Mouse (Mus musculus): ENCODE results near the gene Sdhaf1. TPM values are rescaled to one million over a fixed set of nuclear protein-coding genes. Genes with fewer than 3 reads are reported as not detected.

Gene Sdhaf1
- polyA plus RNA-seq, 1 experiment from 2014 or later = 23.1 TPM

DNA sequence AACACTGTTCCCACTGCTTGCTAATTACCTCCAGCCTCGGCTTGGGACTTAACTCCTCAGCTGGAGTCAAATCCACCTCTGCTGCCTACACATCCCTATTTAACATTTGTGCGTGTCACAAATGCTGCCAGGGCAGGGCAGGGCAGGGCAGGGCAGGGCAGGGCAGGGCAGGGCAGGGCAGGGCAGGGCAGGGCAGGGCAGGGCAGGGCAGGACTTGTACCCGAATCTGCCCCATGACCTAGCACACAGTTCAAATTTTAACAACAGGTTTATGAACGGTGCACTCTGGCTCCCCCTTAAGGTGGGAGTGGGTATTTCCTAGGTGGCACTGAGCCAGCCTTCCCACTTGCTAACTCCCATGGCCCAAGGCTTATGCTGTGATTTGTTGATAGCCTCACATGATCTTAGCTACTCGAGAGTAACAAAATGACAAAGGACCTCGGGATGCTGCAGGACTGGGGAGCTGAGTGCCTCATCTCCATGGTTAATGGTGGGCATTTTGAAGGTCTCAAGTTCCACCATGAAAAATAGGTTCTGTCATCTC, 29.7 kb upstream of the Sdhaf1 start:
- peak; percentile 63 for ATAC-seq (ENCODE audit: low FRiP score)

DNA sequence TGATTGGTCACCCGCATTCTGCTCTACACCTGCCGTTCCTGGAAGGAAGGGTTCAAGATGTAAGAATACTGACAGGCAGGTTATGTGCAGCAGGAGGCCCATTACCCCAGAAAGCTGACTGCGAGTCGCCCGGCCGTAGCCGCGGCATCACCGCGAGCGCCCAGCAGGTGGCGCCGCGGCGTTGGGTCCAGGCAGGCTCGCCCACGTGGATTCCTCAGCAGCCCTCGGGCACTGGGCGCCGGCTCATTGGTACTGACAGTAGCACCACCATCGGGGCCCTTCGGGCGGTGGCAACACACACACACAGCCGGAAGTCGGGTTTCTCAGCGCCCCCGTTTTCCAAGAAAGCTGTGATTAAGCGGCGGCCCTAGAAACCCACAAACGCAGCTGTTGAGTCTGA, 24.1 kb upstream of the Sdhaf1 start:
- Histone ChIP-seq H3K9ac (ENCODE audit: low read length) (no peak overlapping the region), H3K9me3 (ENCODE audit: control insufficient read depth, low read length) (no peaks in the 10 kb centered on the region), H3K27me3 (ENCODE audit: control insufficient read depth, insufficient read depth, low read length) (peaks cover 10% of the 10 kb centered on the region), H3K4me2 (0 out of 2 replicates have a peak overlapping the region, but pooled peaks have one; percentile 13), H3K27ac (ENCODE audit: low read depth, low read length) (no peak overlapping the region), H3K4me1 (ENCODE audit: control insufficient read depth, insufficient read depth, low read length) (no peaks in the 10 kb centered on the region), H3K36me3 (ENCODE audit: control insufficient read depth, insufficient read depth, low read length) (no peaks in the 10 kb centered on the region), H3K4me3 (ENCODE audit: low read depth, low read length) (no peak overlapping the region)
- DNase-seq (ENCODE audit: low spot score, missing footprints) (peak; percentile 99), ATAC-seq (ENCODE audit: low FRiP score) (peak; percentile 71)
- under 1% methylated on average over 30 of the region's 30 CpGs for WGBS

More for the DNA sequence above, 29.7 kb upstream of the Sdhaf1 start:
- peaks cover 4% of the 10 kb centered on the region for H3K27me3 ChIP-seq (ENCODE audit: control insufficient read depth, insufficient read depth, low read length)
- no peak overlapping the region for H3K27ac ChIP-seq (ENCODE audit: low read depth, low read length)
- 19% methylated on average over 6 of the region's 6 CpGs for WGBS
- H3K36me3 ChIP-seq (ENCODE audit: control insufficient read depth, insufficient read depth, low read length) = peaks cover 5% of the 10 kb centered on the region; the same call in 1 of the 2 replicates
- H3K9me3 ChIP-seq (ENCODE audit: control insufficient read depth, low read length) = no peaks in the 10 kb centered on the region
- no peak overlapping the region for H3K9ac ChIP-seq (ENCODE audit: low read length)
- DNase-seq (ENCODE audit: low spot score, missing footprints) = peak; percentile 97
- no peak overlapping the region for H3K4me2 ChIP-seq
- H3K4me1 ChIP-seq (ENCODE audit: control insufficient read depth, insufficient read depth, low read length) = no peaks in the 10 kb centered on the region; the same call in 1 of the 2 replicates
- no peak overlapping the region for H3K4me3 ChIP-seq (ENCODE audit: low read depth, low read length)

DNA sequence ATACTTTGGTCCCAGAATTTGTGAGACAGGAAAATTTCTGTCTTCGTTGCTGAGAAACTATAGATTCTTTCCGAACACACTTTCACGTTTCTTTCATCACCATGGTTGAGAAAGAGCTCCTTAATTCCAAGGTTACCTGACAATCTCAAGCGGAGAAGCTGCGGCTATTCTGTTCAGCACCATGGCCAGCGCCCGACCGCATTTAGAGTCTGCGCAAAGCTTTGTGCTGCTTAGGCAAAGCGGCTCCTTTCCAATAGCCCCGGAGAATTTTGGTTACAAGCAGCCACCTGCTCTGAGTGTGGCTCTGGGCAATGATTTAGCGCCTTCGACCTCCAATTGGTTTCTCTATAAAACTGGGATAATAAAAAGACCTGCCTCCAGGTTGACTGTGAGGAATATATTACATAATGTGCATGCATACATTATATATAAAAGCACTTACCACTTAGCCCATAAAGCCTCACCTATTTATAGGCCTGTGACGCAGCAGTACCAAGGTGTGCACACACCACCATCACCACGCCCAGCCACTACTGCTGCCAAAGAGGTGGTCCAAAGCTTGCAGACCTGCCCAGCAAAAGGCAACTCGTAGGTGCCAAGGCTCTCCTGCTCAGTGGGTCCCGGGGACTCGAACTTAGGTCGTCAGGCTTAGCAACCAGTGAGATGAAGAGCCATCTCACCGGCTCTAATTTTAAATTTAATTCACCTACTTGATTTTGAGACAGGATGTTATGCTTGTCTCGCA, 23.1 kb upstream of the Sdhaf1 start:
- no peaks in the 10 kb centered on the region for H3K4me1 ChIP-seq (ENCODE audit: control insufficient read depth, insufficient read depth, low read length)
- H3K4me3 ChIP-seq (ENCODE audit: low read depth, low read length) = no peak overlapping the region
- H3K27me3 ChIP-seq (ENCODE audit: control insufficient read depth, insufficient read depth, low read length) = peaks cover 10% of the 10 kb centered on the region
- H3K27ac ChIP-seq (ENCODE audit: low read depth, low read length) = no peak overlapping the region
- H3K9me3 ChIP-seq (ENCODE audit: control insufficient read depth, low read length) = no peaks in the 10 kb centered on the region
- ATAC-seq (ENCODE audit: low FRiP score) (no peak), DNase-seq (ENCODE audit: low spot score, missing footprints) (peak; percentile 98)
- no peak overlapping the region for H3K9ac ChIP-seq (ENCODE audit: low read length)
- H3K36me3 ChIP-seq (ENCODE audit: control insufficient read depth, insufficient read depth, low read length) = no peaks in the 10 kb centered on the region
- 29% methylated on average over 21 of the region's 21 CpGs for WGBS
- H3K4me2 ChIP-seq = no peak overlapping the region

DNA sequence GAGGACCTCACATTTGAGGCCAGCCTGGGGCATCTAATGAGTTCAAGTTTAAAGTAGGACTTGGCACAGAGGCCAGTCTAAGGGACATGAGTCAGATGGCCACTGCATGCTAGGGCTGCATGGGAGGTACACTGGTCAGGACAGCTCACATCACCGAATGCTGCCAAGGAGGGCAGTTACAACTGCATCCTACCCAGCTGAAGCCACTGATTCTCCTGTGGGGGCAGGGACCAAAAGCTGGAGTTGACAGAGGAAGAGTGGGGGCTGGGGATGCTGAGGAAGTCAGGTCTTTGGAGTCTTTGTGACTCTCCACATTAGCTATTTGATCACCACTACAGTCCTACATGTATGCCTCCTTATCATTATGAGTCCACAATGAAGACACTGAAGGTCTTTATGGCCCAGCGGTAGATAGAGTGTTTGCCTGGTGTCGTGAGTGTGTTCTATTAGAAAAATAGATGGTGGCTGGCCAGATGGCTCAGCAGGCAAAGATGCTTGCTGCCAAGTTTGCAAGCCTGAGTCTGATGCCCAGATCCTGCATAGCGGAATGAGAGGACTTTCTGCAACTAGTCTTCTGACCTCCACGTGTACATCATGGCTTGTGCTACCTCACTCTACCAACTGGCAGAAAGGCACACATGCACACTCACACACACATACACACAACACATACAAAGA, 15.9 kb upstream of the Sdhaf1 start:
- Histone ChIP-seq H3K4me3 (ENCODE audit: low read depth, low read length) (no peak overlapping the region), H3K27ac (ENCODE audit: low read depth, low read length) (no peak overlapping the region), H3K9ac (ENCODE audit: low read length) (no peak overlapping the region), H3K9me3 (ENCODE audit: control insufficient read depth, low read length) (no peaks in the 10 kb centered on the region), H3K36me3 (ENCODE audit: control insufficient read depth, insufficient read depth, low read length) (no peaks in the 10 kb centered on the region), H3K4me1 (ENCODE audit: control insufficient read depth, insufficient read depth, low read length) (no peaks in the 10 kb centered on the region), H3K4me2 (no peak overlapping the region), H3K27me3 (ENCODE audit: control insufficient read depth, insufficient read depth, low read length) (peaks cover 2% of the 10 kb centered on the region)
- DNase-seq (ENCODE audit: low spot score, missing footprints) (no peak), ATAC-seq (ENCODE audit: low FRiP score) (no peak)
- WGBS = 74% methylated on average over 5 of the region's 5 CpGs

DNA sequence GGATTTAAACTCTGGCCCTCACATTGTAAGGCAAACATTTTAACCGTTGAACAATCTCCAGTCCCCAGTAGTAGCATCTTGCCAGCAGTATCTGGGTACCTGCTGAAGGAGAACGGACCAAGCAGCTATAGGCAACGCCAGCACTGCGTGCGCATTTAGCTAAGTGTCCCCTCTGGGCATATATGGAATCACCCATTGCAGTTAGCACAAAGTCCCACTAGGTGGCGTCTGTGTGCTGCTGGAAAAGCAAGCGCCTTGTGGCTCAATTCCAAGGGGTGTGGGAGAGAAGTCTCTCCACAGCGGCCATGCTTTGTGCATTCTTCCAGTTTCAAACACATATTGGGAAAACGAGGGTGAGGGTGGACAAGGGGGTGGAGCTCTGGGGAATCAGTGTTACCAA, 12.7 kb upstream of the Sdhaf1 start:
- Histone ChIP-seq H3K9me3 (ENCODE audit: control insufficient read depth, low read length) (no peaks in the 10 kb centered on the region), H3K36me3 (ENCODE audit: control insufficient read depth, insufficient read depth, low read length) (no peaks in the 10 kb centered on the region), H3K27me3 (ENCODE audit: control insufficient read depth, insufficient read depth, low read length) (peaks cover 7% of the 10 kb centered on the region), H3K4me3 (ENCODE audit: low read depth, low read length) (no peak overlapping the region), H3K27ac (ENCODE audit: low read depth, low read length) (no peak overlapping the region), H3K4me2 (0 out of 2 replicates have a peak overlapping the region, but pooled peaks have one; percentile 9), H3K4me1 (ENCODE audit: control insufficient read depth, insufficient read depth, low read length) (no peaks in the 10 kb centered on the region), H3K9ac (ENCODE audit: low read length) (no peak overlapping the region)
- DNase-seq (ENCODE audit: low spot score, missing footprints) (peak; percentile 98), ATAC-seq (ENCODE audit: low FRiP score) (peak; percentile 51; the same call in 1 of the 2 replicates)
- 4% methylated on average over 9 of the region's 9 CpGs for WGBS

DNA sequence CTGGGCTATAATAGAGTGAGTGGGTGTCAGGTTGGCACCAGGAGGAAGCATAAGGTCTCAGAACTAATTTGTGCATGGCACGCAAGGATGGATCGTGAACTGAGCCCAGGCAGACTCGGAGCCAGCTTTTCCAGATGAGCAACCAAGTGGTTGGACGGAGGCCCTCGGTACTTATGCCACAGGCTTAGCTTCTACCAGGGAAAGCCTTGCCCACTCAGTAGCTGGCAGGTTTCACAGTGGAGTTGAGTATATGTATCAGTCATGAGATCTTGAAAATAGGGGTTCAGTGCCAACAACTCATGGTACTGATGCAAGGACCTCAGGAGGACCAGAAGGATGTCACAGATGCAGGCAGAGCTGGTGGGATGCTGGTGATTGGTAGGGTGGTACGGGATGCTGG, 12.0 kb upstream of the Sdhaf1 start:
- Histone ChIP-seq H3K27ac (ENCODE audit: low read depth, low read length) (no peak overlapping the region), H3K36me3 (ENCODE audit: control insufficient read depth, insufficient read depth, low read length) (no peaks in the 10 kb centered on the region), H3K9ac (ENCODE audit: low read length) (no peak overlapping the region), H3K4me1 (ENCODE audit: control insufficient read depth, insufficient read depth, low read length) (no peaks in the 10 kb centered on the region), H3K9me3 (ENCODE audit: control insufficient read depth, low read length) (no peaks in the 10 kb centered on the region), H3K4me3 (ENCODE audit: low read depth, low read length) (no peak overlapping the region), H3K4me2 (no peak overlapping the region), H3K27me3 (ENCODE audit: control insufficient read depth, insufficient read depth, low read length) (peaks cover 7% of the 10 kb centered on the region)
- WGBS = 81% methylated on average over 6 of the region's 6 CpGs
- DNase-seq (ENCODE audit: low spot score, missing footprints) = peak; percentile 66
- no peak for ATAC-seq (ENCODE audit: low FRiP score)

DNA sequence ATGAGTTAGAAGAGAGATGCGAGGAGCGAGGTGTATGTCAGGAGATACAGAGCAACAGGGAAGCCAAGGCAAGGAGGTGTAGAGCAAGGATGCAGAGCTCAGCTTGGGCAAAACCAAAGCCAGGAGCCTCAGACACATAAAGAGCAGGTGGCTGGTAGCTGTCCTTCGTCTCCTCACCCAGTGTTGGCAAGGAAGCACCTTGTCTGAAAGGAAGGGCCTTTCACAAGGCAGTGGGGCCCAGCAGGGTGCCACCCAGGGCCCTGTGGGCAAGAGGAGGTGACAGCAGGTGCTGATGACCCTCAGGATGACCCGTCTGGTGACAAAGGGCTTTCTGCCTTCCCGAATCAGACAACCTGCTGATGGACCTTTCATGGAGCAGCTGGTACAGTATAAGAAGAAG, 10.9 kb upstream of the Sdhaf1 start:
- Histone ChIP-seq H3K27me3 (ENCODE audit: control insufficient read depth, insufficient read depth, low read length) (peaks cover 7% of the 10 kb centered on the region), H3K4me2 (no peak overlapping the region), H3K27ac (ENCODE audit: low read depth, low read length) (no peak overlapping the region), H3K36me3 (ENCODE audit: control insufficient read depth, insufficient read depth, low read length) (no peaks in the 10 kb centered on the region), H3K9ac (ENCODE audit: low read length) (no peak overlapping the region), H3K9me3 (ENCODE audit: control insufficient read depth, low read length) (no peaks in the 10 kb centered on the region), H3K4me1 (ENCODE audit: control insufficient read depth, insufficient read depth, low read length) (no peaks in the 10 kb centered on the region), H3K4me3 (ENCODE audit: low read depth, low read length) (no peak overlapping the region)
- 62% methylated on average over 5 of the region's 5 CpGs for WGBS
- DNase-seq (ENCODE audit: low spot score, missing footprints) (peak; percentile 74), ATAC-seq (ENCODE audit: low FRiP score) (no peak)

DNA sequence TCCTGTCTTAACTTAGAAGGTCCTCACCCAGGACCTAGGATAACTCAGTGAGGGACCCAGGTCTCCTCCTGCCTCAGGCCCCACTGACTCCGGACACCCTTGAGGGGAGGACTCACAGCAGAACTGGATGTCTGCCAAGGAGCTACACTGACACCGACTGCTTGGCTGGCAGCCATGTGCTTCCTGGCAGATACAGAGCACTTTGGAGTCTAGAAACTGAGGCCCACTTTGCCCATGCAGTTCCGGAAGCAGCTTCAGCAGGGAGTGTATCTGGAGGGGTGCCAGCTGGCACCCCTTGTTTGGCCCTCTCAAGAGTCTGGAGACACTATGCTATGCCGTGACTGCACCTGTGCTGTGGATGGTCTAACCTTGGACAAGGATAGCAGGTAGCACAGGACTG, 9.7 kb upstream of the Sdhaf1 start:
- no peak for DNase-seq (ENCODE audit: low spot score, missing footprints)
- H3K4me3 ChIP-seq (ENCODE audit: low read depth, low read length) = no peak overlapping the region
- H3K9ac ChIP-seq (ENCODE audit: low read length) = no peak overlapping the region
- ATAC-seq (ENCODE audit: low FRiP score) = no peak
- H3K27ac ChIP-seq (ENCODE audit: low read depth, low read length) = no peak overlapping the region
- no peak overlapping the region for H3K4me2 ChIP-seq
- H3K27me3 ChIP-seq (ENCODE audit: control insufficient read depth, insufficient read depth, low read length) = peaks cover 7% of the 10 kb centered on the region
- no peaks in the 10 kb centered on the region for H3K4me1 ChIP-seq (ENCODE audit: control insufficient read depth, insufficient read depth, low read length)
- no peaks in the 10 kb centered on the region for H3K36me3 ChIP-seq (ENCODE audit: control insufficient read depth, insufficient read depth, low read length)
- no peaks in the 10 kb centered on the region for H3K9me3 ChIP-seq (ENCODE audit: control insufficient read depth, low read length)
- WGBS = 83% methylated on average over 4 of the region's 4 CpGs

DNA sequence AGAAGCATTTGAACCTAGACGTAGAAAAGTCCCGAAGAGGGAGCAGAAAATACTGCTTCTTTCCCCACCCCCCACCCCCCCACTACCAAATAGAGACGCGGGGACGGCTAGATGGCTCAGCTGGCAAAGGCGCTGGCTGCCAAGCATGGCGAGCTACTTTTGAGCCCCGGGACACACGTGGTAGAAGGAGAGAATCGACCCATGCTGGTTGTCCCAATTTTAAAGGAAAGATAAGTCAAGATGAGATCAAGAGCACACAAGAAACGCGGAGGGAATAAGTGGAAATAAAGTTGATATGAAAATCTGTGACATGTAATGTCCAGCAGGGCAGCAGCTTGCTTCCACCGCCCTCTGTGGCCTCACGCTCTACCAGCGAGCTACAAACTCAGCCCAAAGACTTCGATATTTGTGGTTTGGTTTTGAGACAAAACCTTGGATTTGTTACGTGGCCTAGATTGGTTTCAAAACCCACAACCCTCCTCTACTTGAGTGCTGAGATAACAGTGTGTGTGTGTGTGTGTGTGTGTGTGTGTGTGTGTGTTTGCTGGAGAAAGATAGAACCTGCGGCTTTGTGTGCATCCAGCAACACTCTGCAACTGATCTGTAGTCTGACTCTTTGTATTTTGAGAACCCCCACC, 9.0 kb upstream of the Sdhaf1 start:
- Histone ChIP-seq H3K36me3 (ENCODE audit: control insufficient read depth, insufficient read depth, low read length) (no peaks in the 10 kb centered on the region), H3K4me2 (no peak overlapping the region), H3K9me3 (ENCODE audit: control insufficient read depth, low read length) (no peaks in the 10 kb centered on the region), H3K4me3 (ENCODE audit: low read depth, low read length) (no peak overlapping the region), H3K9ac (ENCODE audit: low read length) (no peak overlapping the region), H3K27me3 (ENCODE audit: control insufficient read depth, insufficient read depth, low read length) (peaks cover 7% of the 10 kb centered on the region), H3K27ac (ENCODE audit: low read depth, low read length) (no peak overlapping the region), H3K4me1 (ENCODE audit: control insufficient read depth, insufficient read depth, low read length) (no peaks in the 10 kb centered on the region)
- no peak for ATAC-seq (ENCODE audit: low FRiP score)
- 68% methylated on average over 18 of the region's 18 CpGs for WGBS
- DNase-seq (ENCODE audit: low spot score, missing footprints) = peak; percentile 60
